Mouse (Mus musculus): ENCODE data around the gene Kcnq1. TPM values are rescaled to one million over a fixed set of nuclear protein-coding genes. Genes with fewer than 3 reads are reported as not detected.

Kcnq1 gene
- polyA plus RNA-seq, 1 experiment from 2014 or later = 1.8 TPM

DNA sequence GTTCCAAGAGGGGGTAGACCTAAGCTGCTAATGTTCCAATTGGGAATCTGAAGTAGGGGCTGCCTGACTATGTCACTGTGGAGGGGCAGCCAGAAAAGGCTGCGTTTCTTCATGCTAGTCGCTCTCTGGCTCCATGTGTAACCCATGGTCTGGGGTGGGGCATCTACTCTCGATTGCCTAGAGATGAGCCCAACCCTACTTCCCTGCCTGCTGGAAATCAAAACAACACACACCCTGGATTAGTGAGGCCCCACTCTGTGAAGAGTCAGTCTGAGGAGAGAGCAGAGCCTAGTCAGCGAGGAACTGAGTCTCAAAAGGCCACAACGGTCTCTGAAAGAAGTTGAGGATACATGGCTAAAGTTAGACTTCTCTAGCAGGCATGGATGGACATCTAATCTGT lies 40.9 kb downstream of the Kcnq1 start:
- Histone ChIP-seq H3K27ac (no peak overlapping the region), H3K27me3 (replicated peaks) (no peaks in the 10 kb centered on the region), H3K4me1 (no peaks in the 10 kb centered on the region), H3K4me2 (no peak overlapping the region), H3K9ac (no peak overlapping the region), H3K9me3 (no peaks in the 10 kb centered on the region), H3K4me3 (no peak overlapping the region), H3K36me3 (replicated peaks) (no peaks in the 10 kb centered on the region)
- no peak for ATAC-seq (replicated peaks)
- 77% methylated on average over 5 of the region's 5 CpGs for WGBS

DNA sequence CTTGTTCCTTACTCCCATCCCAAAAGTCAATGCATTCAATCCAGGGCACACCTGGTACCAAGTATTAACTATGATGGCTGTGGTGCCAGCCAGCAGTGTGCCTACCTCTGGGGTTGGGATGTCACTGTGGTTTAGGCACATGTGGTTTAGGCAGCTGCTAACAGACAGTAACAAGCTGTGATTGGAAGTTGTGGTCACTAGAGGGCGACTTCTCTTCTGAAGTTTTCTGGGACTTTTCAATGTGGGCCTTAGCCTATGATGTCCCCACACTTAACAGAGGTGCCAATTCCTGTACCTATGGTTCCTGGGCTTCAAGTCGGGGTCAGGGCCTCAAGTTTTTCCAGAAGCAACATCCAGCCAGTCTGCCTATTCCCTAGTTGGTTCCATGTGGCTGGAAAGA lies 45.0 kb downstream of the Kcnq1 start:
- 6% methylated on average over 2 of the region's 2 CpGs for WGBS

DNA sequence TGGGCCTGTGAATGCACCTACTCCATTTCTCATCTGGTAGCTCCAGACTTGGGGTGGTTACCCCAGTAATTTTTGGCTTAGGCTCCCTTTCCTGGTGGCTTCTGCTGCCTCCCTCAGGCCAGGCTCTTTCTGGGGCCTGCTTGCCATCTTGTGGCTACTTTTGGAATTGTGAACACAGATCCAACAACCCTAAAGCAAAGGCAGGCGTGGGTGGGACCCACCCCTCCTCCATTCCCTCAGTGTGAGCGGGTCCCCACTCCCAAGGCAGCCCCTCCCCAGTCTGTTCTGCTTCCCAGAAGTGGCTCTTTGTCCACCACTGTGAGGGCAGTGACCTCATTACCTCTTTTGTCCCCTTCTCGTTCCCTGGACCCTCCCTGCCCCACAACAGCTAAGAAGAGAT lies 46.2 kb downstream of the Kcnq1 start:
- WGBS = 14% methylated on average over 3 of the region's 3 CpGs
- Histone ChIP-seq H3K27ac (no peak overlapping the region), H3K4me3 (no peak overlapping the region), H3K4me2 (no peak overlapping the region), H3K9me3 (no peaks in the 10 kb centered on the region), H3K4me1 (peaks cover 14% of the 10 kb centered on the region), H3K36me3 (replicated peaks) (no peaks in the 10 kb centered on the region), H3K9ac (no peak overlapping the region), H3K27me3 (replicated peaks) (no peaks in the 10 kb centered on the region)
- ATAC-seq (replicated peaks) = no peak

More for the DNA sequence above, 45.0 kb downstream of the Kcnq1 start:
- Histone ChIP-seq H3K27ac (no peak overlapping the region), H3K4me3 (no peak overlapping the region), H3K9ac (no peak overlapping the region), H3K4me2 (no peak overlapping the region), H3K4me1 (peaks cover 14% of the 10 kb centered on the region), H3K36me3 (replicated peaks) (no peaks in the 10 kb centered on the region), H3K9me3 (no peaks in the 10 kb centered on the region), H3K27me3 (replicated peaks) (no peaks in the 10 kb centered on the region)
- no peak for ATAC-seq (replicated peaks)

DNA sequence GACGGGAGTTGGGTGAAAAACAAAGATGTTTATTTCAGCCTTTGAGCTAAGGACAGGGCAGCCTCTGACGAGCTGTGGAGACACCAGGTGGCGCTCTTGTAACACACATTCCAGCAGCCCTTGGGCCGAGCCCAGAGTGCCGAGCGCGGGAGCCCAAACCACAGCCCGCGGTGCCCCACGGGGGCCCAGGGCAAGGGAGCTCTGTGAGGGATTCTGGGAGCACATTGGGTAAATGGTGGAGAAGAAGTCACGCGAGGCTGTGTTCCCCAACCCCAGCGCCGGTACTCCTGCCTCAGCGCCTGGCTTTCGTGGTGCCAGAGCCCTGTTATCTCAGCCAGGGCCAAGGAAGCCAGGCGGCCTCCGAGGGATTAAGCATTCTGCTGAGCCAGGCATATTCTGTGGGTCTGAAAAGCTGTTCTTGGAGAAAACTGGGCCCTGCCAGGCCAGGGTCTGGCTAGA lies 47.8 kb downstream of the Kcnq1 start:
- Histone ChIP-seq H3K4me2 (peak overlapping the region; percentile 73), H3K4me1 (peaks cover 14% of the 10 kb centered on the region), H3K9ac (peak overlapping the region; percentile 36), H3K36me3 (replicated peaks) (no peaks in the 10 kb centered on the region), H3K9me3 (no peaks in the 10 kb centered on the region), H3K27me3 (replicated peaks) (no peaks in the 10 kb centered on the region), H3K27ac (no peak overlapping the region), H3K4me3 (peak overlapping the region; percentile 35)
- ATAC-seq (replicated peaks) = peak; percentile 91
- WGBS = 2% methylated on average over 18 of the region's 18 CpGs

DNA sequence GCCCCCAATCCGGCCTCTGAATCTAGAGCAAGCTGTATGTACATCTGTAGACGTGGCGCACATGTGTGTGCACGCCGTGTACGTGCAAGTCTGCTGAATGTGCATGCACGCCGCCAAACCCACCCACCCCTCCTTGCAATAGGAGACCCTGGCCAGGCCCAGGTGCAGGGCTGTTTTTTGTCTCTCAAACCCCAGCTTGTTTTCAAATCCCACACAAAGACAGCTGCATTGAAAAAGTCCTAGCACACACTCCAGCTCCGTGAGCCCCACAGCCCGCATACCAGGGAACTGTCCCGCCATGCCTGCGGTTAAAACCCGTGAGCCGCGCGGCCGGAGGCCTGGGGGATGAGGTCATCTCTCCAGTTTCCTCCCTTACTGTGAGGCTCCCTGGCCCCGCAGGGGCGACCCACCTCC lies 48.3 kb downstream of the Kcnq1 start:
- H3K27me3 ChIP-seq (replicated peaks) = no peaks in the 10 kb centered on the region
- no peak overlapping the region for H3K4me3 ChIP-seq
- no peak overlapping the region for H3K9ac ChIP-seq
- H3K4me2 ChIP-seq = peak overlapping the region; percentile 73
- H3K4me1 ChIP-seq = peaks cover 16% of the 10 kb centered on the region
- ATAC-seq (replicated peaks) = peak; percentile 59
- H3K36me3 ChIP-seq (replicated peaks) = no peaks in the 10 kb centered on the region
- H3K9me3 ChIP-seq = no peaks in the 10 kb centered on the region
- WGBS = 24% methylated on average over 19 of the region's 19 CpGs
- no peak overlapping the region for H3K27ac ChIP-seq

DNA sequence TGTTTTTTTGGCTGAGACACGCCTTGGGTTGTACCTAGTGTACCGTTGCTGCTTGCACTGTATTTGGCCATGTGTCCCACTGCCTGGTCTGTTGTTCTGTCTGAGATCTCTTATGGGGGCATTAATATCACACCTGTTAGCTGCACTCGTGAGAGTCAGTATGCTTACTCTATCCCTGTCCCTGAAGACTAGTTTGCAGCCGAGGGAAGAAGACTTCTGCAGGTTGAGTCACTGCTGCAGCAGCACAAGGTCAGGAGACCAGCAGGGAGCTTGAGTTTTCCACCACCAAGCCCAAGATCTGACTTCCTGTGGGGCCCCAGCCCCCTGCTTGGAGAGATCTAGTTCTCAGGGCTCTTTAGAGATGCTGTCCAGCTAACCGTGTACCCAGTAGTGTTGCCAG lies 49.1 kb downstream of the Kcnq1 start:
- H3K27me3 ChIP-seq (replicated peaks) = no peaks in the 10 kb centered on the region
- H3K4me3 ChIP-seq = no peak overlapping the region
- no peaks in the 10 kb centered on the region for H3K9me3 ChIP-seq
- no peaks in the 10 kb centered on the region for H3K36me3 ChIP-seq (replicated peaks)
- 61% methylated on average over 5 of the region's 5 CpGs for WGBS
- no peak overlapping the region for H3K27ac ChIP-seq
- ATAC-seq (replicated peaks) = no peak
- H3K9ac ChIP-seq = no peak overlapping the region
- H3K4me2 ChIP-seq = no peak overlapping the region
- H3K4me1 ChIP-seq = peaks cover 20% of the 10 kb centered on the region

DNA sequence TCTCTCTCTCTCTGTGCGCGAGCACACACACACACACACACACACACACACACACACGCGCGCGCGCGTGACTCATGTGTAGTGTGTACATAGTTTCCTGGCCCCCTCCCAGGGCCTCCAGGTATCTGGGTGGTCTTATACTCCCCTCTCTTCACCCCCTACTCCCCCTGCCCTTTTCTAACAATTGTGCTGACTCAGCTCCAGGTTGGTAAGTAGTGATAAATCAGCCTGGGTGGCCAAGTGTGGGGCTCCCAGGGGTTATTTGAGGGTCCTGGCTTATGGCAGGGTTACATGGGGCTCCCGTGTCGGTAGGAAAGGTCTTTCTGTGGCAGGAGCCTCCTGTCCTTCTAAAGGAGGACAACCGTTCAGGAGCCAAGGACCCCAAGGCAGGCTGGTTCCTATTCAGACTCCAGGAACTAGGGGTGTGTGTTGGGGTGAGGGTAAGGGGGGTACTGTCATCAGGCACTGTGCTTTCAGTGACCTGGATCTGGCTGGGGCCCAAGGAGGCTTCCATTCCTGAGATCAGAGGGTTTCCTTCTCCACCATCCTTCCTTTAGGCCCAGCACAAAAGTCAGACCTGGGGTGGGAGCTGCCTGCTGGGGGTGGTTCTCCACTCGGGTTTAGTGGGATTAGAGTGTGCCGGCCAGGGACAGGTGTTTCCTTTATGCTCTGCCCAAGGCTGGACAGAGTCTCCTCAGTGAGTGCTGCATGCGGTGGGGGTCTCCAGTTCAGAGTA lies 52.7 kb downstream of the Kcnq1 start:
- WGBS = 74% methylated on average over 13 of the region's 14 CpGs

DNA sequence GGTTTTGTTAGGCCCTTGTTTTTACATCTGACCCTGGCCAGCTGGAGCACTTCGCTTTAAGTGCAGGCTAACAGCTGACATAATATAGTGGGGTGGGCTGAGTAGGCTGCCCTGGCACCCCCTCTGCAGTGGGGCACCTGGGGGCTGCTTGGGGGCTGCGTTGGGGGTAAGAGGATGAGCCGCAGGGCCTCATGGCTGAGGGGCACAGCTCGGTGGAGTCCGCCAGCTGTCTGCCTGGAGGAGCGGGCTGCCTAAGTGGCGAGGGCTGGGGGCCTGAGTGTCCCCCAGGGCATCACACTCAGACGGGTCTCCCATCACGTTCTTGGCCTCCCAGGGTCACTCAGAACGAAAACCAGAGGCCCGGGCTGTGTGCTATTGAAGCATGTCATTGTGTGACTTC lies 53.3 kb downstream of the Kcnq1 start:
- H3K27me3 ChIP-seq (replicated peaks) = no peaks in the 10 kb centered on the region
- H3K9me3 ChIP-seq = no peaks in the 10 kb centered on the region
- H3K4me2 ChIP-seq = no peak overlapping the region
- H3K9ac ChIP-seq = no peak overlapping the region
- 42% methylated on average over 11 of the region's 11 CpGs for WGBS
- ATAC-seq (replicated peaks) = no peak
- no peaks in the 10 kb centered on the region for H3K36me3 ChIP-seq (replicated peaks)
- H3K4me1 ChIP-seq = peaks cover 12% of the 10 kb centered on the region
- no peak overlapping the region for H3K27ac ChIP-seq
- H3K4me3 ChIP-seq = no peak overlapping the region

More for the DNA sequence above, 52.7 kb downstream of the Kcnq1 start:
- Histone ChIP-seq H3K4me1 (peaks cover 18% of the 10 kb centered on the region), H3K27ac (no peak overlapping the region), H3K36me3 (replicated peaks) (no peaks in the 10 kb centered on the region), H3K4me3 (no peak overlapping the region), H3K9ac (no peak overlapping the region), H3K27me3 (replicated peaks) (no peaks in the 10 kb centered on the region), H3K9me3 (no peaks in the 10 kb centered on the region), H3K4me2 (no peak overlapping the region)
- ATAC-seq (replicated peaks) = no peak

DNA sequence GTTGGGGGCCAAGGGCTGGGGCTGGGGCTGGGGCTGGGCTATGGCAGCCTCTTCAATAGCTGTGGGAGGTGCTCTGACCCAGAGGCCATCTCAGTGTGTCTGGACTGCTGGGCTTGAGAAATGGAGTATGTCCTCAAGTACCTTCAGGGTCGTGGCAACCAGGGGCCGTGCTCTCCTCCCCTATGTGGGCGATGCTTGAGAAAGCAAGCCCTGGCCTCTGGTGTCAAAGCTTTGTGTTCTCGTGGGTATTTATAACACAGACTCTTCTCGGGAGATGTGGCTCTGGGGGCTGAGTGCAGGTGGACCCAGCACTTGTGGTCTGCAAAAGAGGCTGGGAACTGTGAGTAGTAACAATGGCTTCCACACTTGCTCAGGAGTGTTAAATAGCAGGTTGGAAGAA lies 53.9 kb downstream of the Kcnq1 start:
- Histone ChIP-seq H3K4me1 (peaks cover 6% of the 10 kb centered on the region), H3K27me3 (replicated peaks) (no peaks in the 10 kb centered on the region), H3K4me3 (no peak overlapping the region), H3K27ac (no peak overlapping the region), H3K9me3 (no peaks in the 10 kb centered on the region), H3K36me3 (replicated peaks) (no peaks in the 10 kb centered on the region), H3K4me2 (no peak overlapping the region), H3K9ac (no peak overlapping the region)
- 70% methylated on average over 5 of the region's 5 CpGs for WGBS
- no peak for ATAC-seq (replicated peaks)

DNA sequence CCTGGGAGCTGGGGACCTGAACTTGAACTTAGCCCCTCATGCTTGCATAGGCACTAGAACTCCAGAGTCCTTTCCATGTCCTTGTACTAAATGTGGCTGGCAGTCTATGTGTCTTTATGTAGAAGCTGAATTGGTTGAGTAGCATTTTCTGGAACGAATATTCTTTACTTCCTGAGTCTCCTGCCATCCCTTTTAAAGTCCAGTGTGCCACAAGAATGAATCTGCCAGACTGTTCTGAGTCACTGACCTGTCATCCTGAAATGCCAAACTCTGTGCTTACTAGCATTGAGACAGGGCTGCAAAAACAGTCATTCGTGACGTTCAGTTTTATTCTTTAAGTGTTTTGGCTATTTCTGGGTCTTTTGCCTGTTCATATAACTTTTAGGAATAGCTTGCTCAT lies 55.9 kb downstream of the Kcnq1 start:
- H3K36me3 ChIP-seq (replicated peaks) = no peaks in the 10 kb centered on the region
- H3K27ac ChIP-seq = no peak overlapping the region
- no peaks in the 10 kb centered on the region for H3K9me3 ChIP-seq
- H3K9ac ChIP-seq = no peak overlapping the region
- no peak for ATAC-seq (replicated peaks)
- H3K4me1 ChIP-seq = peaks cover 6% of the 10 kb centered on the region
- 77% methylated on average over 3 of the region's 3 CpGs for WGBS
- H3K4me3 ChIP-seq = no peak overlapping the region
- no peaks in the 10 kb centered on the region for H3K27me3 ChIP-seq (replicated peaks)
- no peak overlapping the region for H3K4me2 ChIP-seq

DNA sequence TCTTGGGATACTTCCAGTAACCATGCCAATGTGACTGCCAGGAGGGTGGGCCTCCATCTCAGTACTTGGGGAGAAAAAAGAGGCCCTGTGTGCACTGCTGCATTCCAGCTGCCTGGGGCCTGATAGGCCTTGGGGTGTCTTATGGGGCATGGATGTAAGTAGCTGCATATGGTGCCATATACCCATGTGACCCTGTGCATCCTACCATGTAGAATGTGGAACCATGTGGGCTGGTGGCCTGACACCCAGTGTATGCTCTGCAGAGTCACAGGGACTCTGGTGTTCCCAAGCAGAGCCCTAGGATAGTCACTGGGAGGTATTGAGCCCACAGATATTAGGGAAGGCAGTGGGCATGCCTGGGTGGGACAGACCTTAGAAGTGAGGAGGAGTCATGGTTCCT lies 57.9 kb downstream of the Kcnq1 start:
- H3K9ac ChIP-seq = no peak overlapping the region
- no peak overlapping the region for H3K27ac ChIP-seq
- no peak overlapping the region for H3K4me2 ChIP-seq
- ATAC-seq (replicated peaks) = no peak
- H3K36me3 ChIP-seq (replicated peaks) = no peaks in the 10 kb centered on the region
- H3K9me3 ChIP-seq = no peaks in the 10 kb centered on the region
- no peak overlapping the region for H3K4me3 ChIP-seq
- peaks cover 6% of the 10 kb centered on the region for H3K4me1 ChIP-seq
- H3K27me3 ChIP-seq (replicated peaks) = no peaks in the 10 kb centered on the region

DNA sequence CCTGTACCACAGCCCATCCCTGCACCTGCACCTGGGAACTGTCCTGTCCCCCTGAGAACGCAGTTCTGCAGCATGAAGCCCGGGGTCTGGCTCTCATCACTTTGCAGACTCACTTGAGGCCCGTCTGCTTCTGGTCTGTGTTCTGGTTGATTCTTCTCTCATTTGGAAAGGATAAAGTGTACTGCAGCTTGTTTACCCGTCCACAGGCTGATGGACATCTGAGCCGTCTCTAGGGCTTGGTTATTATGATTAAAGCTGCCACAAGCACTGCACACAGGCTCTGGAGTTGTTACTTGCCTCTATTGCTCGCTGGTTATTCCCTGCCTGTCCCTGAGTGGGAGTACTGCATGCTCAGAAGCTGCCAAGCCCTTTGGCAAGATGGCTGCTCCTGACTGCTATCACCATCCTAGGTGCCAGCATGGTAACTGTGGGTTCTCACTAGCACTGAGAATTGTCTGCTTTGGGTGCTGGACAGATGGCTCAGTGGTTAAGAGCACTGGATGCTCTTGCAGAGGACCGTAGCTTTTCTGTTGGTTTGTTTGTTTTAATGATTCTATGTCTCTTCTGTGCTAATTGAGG lies 59.6 kb downstream of the Kcnq1 start:
- no peak overlapping the region for H3K9ac ChIP-seq
- H3K4me3 ChIP-seq = no peak overlapping the region
- no peaks in the 10 kb centered on the region for H3K4me1 ChIP-seq
- WGBS = 76% methylated on average over 7 of the region's 7 CpGs
- H3K27me3 ChIP-seq (replicated peaks) = no peaks in the 10 kb centered on the region
- no peak overlapping the region for H3K4me2 ChIP-seq
- H3K27ac ChIP-seq = no peak overlapping the region
- H3K36me3 ChIP-seq (replicated peaks) = no peaks in the 10 kb centered on the region
- ATAC-seq (replicated peaks) = no peak
- H3K9me3 ChIP-seq = no peaks in the 10 kb centered on the region

DNA sequence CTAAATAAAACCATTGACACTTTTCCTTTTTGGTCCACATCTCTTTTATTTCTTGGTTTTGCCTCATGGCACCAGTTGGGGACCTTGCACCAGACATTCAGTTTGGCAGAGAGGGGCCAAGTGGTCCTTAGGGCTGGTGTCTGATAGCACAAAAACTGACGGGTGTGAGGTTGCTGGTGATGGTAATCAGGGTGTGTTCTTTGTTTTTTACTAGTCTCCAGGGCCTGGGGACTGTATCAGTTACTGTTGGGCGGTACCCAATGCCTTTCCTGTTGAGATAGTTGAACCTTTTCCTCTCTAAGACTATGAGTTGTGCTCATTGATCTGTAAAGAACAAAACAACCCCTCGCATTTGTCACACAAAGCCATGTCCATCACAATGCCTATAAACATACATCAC lies 61.1 kb downstream of the Kcnq1 start:
- H3K36me3 ChIP-seq (replicated peaks) = no peaks in the 10 kb centered on the region
- 88% methylated on average over 3 of the region's 3 CpGs for WGBS
- ATAC-seq (replicated peaks) = no peak
- no peak overlapping the region for H3K9ac ChIP-seq
- no peaks in the 10 kb centered on the region for H3K9me3 ChIP-seq
- no peak overlapping the region for H3K27ac ChIP-seq
- no peaks in the 10 kb centered on the region for H3K4me1 ChIP-seq
- H3K4me3 ChIP-seq = no peak overlapping the region
- no peaks in the 10 kb centered on the region for H3K27me3 ChIP-seq (replicated peaks)
- no peak overlapping the region for H3K4me2 ChIP-seq
